Mouse (Mus musculus): Measurements from ENCODE around the gene Preb.
A peak's percentile ranks its signal among the peaks of the same experiment; 100 is the strongest.

Gene Preb

DNA sequence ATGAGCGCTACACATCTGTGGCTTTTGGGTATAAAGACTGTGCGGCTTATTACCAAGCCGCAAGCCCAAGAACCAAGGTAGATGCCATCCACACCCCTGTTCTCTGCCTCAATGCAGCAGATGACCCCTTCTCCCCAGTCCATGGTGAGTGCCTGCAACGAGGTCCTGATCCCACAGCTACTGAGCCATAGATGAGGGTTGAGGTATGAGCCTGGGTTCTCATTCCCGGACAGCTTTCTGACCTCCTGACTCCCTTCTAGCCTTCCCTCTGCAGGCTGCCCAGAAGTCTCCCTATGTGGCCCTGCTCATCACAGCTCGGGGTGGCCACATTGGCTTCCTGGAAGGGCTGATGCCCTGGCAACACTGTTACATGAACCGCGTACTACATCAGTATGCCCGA, 5.6 kb downstream of the Preb start:
- DNase-seq (ENCODE audit: inconsistent ontology term) = no peak

DNA sequence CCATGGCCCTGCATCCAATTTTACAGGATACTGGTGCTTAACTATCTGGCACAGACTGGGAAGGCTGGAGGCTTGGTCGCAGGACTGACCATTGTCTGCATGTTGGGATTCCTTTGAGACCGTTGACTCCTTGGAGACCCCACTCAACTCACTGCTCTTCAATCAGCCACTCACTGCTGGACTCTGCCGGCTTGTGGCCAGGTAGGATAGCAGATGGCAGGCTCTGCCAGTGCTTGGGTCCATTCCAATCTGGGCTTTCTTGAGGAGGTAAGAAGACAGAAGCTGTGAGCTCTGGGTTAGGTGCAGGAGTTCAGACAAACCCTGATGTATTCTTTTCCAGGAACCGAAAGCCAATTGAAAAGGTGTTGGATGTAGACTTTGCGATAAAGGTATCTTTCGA, 6.1 kb downstream of the Preb start:
- no peak for DNase-seq (ENCODE audit: inconsistent ontology term)

DNA sequence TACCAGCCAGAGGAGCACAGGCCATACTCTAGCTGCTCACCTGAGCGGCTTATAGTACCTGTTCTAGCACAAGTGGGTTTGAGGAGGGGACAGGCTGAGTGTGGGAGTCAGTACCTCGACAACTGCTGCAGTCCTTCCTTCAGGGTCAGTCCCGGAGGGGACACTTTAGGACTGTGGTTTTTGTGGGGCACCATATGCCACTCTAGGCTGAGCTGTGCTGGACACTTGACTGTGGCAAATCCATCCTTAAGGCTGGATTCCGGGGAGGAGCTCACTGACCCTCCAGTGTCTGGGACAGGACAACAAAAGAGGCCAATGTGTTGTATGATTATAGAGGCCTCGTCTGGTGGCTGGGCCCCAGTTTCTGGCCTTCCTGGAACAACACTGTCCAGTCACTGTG, 7.6 kb downstream of the Preb start:
- no peak for DNase-seq (ENCODE audit: inconsistent ontology term)

DNA sequence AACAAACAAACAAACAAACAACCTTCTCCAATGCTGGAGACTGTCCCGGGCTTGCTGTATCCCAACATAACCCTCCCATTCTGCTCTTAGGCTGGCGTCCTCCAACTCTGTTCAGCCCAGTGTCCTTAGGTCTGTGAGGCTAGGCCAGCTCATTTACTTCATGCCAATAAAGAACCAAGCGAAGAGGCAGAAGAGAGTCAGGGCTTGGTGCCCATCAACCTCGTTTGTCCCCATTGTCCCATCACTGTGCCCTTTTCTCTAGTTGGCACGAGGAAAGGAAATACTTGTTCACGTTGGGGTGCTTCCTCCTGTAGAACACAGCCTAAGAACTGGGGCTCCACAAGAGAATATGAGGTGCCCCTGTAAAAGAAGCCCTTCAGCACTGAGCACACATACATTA, 8.5 kb downstream of the Preb start:
- no peak for DNase-seq (ENCODE audit: inconsistent ontology term)

DNA sequence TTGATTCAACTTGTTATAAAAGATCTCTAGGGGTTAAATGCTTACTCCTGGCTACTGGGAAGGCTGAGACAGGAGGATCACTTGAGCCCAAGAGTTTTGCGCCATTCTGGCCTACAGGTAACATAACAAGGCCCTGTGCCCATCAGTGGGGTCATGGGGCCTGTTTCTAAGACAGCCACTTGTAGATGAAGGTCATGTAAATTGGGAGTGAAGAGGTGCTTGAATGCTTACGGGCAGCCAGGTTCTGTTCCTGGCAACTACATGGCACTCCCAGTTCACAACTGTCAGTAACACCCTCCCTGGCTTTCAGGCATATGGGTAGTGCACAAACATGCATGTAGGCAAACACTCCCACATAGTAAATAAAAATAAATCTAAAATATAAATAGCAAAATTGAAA, 9.2 kb downstream of the Preb start:
- no peak for DNase-seq (ENCODE audit: inconsistent ontology term)

DNA sequence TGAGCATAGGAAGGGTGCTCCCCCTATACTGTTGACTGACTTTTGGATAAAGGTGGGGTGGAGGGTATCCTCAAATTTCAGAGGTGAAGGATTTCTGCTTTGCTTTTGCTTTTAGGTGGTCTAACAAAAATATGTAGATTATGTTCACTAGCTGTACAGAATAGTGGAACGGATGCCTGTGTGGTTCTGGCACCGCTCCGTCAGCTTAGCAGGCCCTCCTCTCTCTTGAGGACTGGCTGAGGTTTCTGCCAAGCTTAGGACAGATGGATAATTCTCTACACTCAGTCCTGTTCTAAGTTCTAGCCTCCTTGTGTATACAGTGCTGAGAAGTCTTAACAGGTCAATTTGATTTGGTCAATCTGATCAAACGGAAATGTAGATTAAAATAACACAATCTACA, 9.7 kb downstream of the Preb start:
- peak; percentile 14 for DNase-seq (ENCODE audit: inconsistent ontology term)

DNA sequence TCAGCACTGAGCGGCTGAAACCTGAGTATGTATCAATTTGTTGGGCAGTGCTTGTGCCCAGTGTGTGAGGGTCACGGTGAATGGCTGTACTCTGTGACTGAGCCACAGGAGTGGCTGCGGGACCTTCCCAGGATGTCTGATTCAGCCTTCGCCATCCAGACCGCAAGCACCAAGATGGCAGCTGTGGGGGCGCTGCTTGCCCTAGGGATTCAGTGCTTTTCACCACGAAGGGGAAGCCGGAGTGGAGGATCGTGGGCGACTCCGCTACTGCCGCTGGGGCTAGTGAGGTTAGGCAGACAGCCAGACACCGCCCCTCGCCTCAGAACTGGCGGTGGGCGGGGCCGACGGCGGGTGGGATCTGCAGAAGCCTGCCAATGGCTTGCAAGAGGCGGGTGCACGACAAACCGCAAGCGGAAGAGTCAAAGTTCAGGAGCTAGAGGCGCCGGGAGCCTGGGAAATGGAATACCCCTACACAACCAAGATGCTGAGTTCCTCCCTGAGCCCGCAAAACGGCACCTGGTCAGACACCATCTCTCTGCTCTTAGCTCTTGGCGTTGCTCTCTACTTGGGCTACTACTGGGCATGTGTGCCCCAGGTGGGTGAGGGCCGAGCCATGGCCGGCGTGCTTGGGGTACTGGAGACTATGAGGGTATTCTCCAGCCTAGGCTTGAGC, 10.4 kb downstream of the Preb start:
- peak; percentile 97 for DNase-seq (ENCODE audit: inconsistent ontology term)

DNA sequence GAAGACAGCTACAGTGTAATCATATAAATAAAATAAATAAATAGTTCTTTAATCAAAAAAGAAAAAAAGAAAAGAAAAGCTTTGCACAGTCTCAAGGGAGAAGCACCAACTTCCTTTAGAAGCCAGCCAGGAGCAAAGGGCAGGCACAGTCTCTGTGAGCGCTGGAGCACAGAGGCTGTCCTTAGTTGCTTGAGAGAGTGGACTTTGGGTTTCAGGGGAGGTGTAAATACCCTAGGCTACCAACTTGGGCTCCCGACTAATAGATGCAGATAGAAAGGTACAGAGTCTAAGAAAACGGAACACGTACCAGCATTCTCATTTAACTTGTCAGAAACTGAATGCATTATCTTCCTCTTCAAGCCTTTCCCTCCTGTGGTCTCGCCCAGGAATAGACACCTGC, 11.5 kb downstream of the Preb start:
- DNase-seq (ENCODE audit: inconsistent ontology term) = no peak

DNA sequence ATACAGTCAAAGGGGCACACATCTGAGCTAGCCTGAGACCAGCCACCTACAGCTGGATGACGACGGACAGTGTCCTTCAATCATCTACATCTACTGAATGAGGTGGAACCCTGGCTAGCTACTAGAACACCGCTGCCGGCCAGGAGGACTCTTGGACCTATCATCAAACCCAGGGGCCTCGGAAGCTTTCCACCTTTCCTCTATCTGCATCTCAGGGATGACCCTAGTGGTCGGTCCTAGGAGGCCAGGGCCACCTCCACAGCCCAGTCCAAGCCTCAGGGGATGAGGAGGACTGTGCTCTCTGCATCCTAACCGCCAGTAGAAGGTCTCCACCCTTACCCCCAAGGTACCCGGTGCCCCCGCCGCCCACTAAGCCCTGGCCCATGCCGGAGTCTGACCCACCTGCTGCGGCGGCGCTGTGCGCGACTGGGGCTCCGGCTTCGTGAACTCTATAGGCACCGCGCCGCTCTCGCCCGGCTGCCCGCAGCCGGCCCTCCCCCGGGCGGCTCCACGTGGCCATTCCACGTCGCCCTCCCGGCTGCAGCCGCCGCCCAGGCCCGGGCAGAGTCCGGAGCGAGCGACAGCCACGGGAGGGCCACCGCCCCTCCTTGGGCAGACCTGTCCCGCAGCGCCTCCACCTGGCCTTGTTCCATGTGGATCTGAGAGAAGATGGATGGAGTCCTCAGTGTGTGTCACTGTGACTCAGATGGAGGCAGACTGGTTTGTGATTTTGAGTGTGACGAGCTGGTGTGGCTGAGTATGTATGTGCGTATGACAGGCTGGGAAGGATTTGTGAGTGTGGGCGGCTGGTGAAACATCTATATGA, 15.0 kb downstream of the Preb start, which contains the start of gene Cgref1:
Gene Cgref1, minus strand, starts transcription at position 636 of the 826 bp plus-strand sequence.
- peak; percentile 77 for DNase-seq (ENCODE audit: inconsistent ontology term)

DNA sequence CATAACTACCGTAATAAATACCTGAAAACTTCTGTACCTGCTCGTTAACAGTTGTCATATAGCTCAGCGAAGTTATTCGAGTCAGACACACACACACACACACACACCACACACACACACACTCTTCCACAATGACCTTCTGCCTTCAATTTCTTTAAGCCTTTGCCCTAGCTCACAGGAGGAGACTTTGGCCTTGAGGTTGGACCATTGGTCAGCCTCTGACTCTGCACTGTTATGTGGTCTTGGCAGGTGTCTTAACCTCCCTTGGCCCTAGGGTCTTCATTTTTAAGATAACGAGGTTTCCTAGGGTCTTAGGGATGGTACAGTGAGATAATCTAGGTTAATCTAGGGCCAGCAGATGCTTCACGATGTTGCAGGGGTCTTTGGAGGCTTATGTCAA, 15.8 kb downstream of the Preb start:
- DNase-seq (ENCODE audit: inconsistent ontology term) = no peak

DNA sequence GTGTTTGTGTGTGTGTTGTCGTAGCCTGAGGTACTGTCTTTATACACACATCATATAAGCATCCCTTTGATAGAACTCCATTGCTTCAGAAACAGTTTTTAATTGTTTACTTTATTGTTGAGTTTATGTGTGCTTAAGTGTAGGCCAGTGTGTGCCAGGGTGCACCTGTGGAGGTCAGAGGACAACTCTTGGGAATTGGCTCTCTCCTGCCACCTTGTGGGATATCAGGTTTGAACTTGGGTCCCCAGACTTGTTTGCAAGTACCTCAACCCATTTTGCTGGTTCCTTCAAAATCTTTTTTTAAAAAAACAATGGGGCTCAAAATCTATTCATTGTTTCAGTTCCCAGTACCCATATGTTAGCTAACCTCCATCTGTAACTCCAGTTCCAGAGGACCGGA, 17.2 kb downstream of the Preb start:
- DNase-seq (ENCODE audit: inconsistent ontology term) = no peak

DNA sequence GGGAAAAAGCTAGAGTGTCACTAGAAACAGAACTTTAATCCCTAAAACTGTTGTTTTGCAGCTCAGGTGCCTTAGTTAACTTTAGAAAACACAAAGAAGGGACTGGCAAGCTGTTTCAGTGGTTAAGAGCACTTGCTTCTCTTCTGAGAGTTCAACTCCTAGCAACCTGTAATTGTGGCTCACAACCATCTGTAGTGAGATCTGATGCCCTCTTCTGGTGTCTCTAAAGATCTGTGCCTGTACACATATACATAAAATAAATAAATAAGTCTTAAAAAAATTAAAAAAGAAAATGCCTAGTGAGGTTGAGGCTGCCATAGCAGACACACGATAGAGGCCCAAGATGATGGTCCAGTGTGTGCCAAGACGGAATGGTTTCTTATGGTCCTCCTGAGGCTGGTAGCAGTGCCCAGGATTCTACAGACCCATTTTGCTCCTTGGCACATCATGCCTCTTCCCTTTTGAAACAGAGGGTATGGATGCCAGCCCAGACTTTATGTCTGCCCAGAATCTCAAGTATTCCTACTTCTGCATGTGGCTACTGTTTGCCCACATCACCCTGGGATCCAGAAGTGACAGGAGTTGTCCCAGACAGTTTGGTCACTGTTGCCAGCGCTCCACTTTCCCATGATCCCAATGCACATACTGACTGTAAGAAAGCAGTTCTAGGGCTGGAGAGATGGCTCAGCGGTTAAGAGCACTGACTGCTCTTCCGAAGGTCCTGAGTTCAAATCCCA, 25.3 kb downstream of the Preb start:
- no peak for DNase-seq (ENCODE audit: inconsistent ontology term)

DNA sequence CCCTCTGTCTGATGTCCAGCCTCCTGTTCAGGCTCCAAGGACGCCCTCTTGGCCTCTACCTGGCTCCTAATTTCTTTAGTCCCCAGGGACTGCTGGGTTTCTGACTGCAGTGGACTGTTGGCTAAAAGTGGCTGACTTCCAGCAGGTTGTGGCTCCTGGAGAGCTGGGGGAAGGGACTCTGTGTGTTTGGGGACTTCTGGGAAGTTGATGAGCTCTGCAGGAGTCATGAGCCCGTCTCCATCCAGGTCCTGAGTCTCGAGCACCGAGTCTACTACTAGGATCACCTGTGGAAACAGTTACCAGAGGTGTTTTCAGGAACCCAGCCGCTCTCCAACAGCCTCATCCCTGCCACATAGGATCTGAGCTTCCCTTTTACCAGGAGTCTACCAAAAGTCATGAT, 26.5 kb downstream of the Preb start:
- DNase-seq (ENCODE audit: inconsistent ontology term) = no peak

DNA sequence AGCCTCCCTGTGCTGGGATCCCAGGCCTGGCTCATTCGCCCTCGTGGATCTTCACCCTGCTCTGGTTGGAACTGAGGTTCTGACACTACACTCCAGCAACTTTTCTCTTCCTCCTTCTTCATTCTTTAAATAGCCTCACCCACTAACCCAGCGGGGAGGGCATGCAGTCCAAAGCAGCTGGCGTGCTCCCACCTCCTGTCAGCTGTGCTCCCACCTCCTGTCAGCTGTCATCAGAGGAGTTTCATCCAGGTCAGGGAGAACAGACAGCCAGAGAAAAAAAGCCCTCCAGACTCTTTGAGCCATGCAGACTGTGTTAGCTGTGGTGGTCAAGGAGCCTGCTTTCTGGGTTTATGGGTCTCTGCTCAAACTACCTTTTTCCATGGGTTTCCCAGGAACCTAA, 28.8 kb downstream of the Preb start:
- DNase-seq (ENCODE audit: inconsistent ontology term) = no peak

DNA sequence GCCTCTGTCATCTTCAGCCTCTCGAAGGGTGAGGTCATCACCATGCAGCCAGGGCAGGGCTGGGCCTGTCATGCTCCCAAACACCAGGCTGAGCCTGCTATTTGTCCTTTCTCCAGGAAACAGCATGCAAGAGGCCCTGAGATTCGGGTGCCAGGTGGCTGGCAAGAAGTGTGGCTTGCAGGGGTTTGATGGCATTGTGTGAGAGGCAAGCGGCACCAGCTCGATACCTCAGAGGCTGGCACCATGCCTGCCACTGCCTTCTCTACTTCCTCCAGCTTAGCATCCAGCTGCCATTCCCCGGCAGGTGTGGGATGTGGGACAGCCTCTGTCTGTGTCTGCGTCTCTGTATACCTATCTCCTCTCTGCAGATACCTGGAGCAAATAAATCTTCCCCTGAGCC, 29.3 kb downstream of the Preb start:
- no peak for DNase-seq (ENCODE audit: inconsistent ontology term)

DNA sequence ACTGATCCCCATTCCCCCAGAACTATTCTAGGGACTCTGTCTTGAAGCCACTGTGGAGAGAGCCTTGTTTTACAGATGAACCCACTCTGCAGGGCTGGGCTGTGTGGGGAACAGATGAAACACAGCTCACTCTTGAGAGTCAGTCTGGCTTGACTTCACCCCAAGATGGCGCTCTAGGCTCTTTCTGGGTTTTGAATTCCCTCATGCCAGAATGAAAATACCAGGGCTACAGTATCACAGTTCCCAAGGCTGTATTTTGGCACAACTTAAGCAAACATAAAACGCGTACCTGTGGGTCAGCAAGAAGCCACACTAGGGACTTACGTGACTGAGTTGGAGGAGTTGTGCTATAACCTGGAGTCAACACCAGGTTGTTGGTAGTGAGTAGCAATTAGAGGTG, 30.0 kb downstream of the Preb start:
- peak; percentile 59 for DNase-seq (ENCODE audit: inconsistent ontology term)

DNA sequence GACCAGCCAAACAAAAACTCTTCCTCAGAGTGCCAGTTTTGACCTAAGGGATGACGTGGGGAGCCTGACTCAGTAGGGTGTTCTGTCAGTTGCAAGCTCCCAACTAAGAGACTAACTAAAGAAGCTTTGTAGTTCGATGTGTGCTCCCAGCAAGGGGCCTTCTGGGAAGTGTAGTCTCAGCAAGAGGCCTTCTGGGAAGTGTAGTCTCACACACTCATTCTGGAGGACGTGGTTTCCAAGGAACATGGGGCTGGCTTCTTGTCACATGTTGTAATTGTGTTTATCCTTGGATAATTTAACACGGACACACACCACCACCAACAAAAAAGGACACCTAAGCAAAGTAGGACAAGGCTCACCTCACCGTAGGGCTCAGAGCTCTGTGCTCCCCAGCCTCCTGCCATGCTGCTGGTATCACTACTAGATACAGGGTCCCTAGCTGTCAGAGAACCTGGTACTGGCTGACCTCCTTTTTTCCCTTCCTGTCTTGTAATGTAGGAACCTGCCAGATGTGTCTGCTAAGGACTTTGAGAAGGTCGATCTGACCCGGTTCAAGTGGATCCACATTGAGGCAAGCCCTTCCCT, 32.1 kb downstream of the Preb start:
- no peak for DNase-seq (ENCODE audit: inconsistent ontology term)

DNA sequence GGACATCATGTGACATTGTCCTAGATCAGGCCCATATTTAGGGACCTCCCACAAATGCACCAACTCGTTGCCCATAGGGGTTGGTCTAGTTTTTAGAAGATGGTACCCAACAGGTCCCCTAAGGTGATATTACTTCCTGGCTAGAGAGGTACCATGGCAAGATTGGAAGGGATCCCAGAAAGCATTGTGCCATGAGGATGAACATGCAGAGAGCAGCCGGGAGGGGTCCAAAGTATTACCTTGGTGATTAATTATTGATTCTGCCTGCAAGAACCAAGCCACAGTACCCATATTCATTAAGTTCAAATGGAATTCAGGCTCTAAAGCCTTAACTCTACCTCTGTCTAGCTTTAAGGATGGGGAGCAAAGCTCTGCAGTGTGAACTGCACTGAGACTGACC, 34.1 kb downstream of the Preb start:
- DNase-seq (ENCODE audit: inconsistent ontology term) = no peak

DNA sequence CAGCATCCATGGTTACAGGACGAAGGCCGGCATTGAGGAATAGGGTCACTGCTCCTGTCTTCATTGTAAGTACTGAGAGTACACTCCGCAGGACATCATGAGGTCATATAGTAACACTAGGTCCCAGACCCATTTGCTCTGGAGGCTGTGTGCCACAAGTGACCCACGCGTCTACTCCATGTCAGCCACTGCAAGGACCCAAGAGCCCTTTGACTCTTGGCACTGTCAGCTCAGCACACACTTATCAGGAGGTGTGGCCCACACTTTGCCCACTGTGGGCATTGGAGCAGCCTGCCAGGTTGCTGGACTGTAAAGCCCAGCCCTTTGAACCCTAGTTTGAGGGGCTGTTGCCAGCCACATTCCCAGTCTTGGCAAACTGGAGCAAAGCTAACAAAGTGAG, 34.9 kb downstream of the Preb start:
- DNase-seq (ENCODE audit: inconsistent ontology term) = no peak

DNA sequence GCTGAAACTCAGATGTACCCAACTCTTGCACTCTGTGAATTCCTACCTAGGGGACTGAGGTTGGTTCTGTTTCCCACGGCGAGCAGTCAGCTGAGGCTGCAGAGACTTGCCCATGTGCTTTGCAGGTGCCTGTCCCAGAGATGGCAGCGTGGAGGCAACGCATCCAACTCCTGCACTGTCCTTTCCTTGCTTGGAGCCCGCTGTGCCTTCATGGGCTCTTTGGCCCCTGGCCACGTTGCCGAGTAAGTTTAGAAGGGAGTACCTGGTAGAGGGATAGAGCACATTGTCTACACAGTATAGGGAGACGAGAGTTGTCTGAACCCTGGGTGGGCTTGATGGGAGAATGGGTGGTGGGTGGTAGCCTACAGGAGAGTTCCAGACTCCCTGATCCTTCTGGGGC, 35.5 kb downstream of the Preb start:
- DNase-seq (ENCODE audit: inconsistent ontology term) = no peak

DNA sequence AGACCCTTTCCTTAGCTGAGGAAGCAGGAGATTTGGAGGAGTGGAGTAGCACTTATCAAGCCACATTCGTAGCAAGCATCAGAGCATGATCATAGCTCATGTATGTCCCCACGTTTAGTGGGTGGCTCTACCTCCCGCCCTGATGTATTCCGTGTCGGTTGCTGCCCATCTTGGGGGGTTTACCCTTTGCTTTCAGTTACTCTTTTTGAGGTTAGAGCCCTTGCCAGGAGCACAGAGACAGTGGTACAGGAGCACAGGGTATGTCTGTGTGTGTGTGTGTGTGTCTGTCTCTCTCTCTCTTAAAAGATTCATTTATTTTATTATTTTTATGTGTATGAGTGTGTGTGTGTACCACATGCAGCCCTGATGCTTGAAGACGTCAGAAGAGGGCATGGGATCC, 37.0 kb downstream of the Preb start:
- no peak for DNase-seq (ENCODE audit: inconsistent ontology term)

DNA sequence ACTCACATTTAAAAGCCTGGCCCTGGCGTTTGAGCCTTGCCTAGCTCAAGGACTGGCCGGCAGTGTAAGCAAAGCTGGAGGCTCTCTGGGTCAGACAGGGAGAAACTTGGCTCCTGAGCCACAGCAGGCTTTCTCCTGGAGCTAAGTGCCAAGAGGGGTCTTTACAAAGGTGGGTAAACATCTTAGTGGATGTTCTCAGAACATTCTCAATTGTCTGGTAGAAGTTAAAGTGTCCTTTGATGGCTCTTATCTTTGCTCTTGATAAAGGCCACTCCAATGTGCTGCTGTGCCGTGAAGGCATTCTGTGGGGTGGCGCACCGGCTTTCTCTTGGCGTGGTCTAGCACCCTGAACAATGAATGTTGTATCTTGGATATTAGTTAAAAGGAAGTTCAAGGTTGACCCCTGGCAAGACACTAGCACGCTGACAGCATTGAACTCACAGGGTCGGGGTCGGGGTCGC, 37.5 kb downstream of the Preb start:
- no peak for DNase-seq (ENCODE audit: inconsistent ontology term)
